Mouse (Mus musculus) limb, embryonic 15.5 days (tissue): ENCODE measurements around the gene Clock. TPM values are rescaled to one million over a fixed set of nuclear protein-coding genes. Genes with fewer than 3 reads are reported as not detected.

Experiments
- ATAC-seq: fragments of 200-750 bp; cut with Nextera tagmentation; 2 replicates; pipeline ENCODE4 v1.8.0; 2017; ENCODE audit warnings: low read depth, moderate TSS enrichment; ENCODE audit not compliant: insufficient number of reproducible peaks, low FRiP score, low TSS enrichment
- H3K27ac ChIP-seq: fragments of 300-500 bp; sonication (generic); 2 replicates; pipeline ENCODE4 v1.5.1; 2015; ENCODE audit warnings: moderate library complexity, mild to moderate bottlenecking, inconsistent platforms
- H3K27me3 ChIP-seq: fragments of 300-500 bp; sonication (generic); 2 replicates; pipeline ENCODE4 v1.6.1; 2015; ENCODE audit warnings: inconsistent platforms
- H3K36me3 ChIP-seq: fragments of 300-500 bp; sonication (generic); 2 replicates; pipeline ENCODE4 v1.6.1; 2015; ENCODE audit warnings: inconsistent platforms
- H3K4me1 ChIP-seq: fragments of 300-500 bp; sonication (generic); 2 replicates; pipeline ENCODE4 v1.6.1; 2015; ENCODE audit warnings: inconsistent platforms
- H3K4me2 ChIP-seq: fragments of 300-500 bp; sonication (generic); 2 replicates; pipeline ENCODE4 v1.6.1; 2015; ENCODE audit warnings: mild to moderate bottlenecking, inconsistent platforms
- H3K4me3 ChIP-seq: fragments of 300-500 bp; sonication (generic); 2 replicates; pipeline ENCODE4 v1.5.1; 2015; ENCODE audit warnings: mild to moderate bottlenecking, inconsistent platforms
- H3K9ac ChIP-seq: fragments of 300-500 bp; sonication (generic); 2 replicates; pipeline ENCODE4 v1.6.1; 2015; ENCODE audit warnings: inconsistent platforms
- H3K9me3 ChIP-seq: fragments of 300-500 bp; sonication (generic); 2 replicates; pipeline ENCODE4 v1.6.1; 2016; ENCODE audit warnings: inconsistent platforms
- WGBS: fragments of 180-500 bp; shearing (Covaris S2); methylation state at CpG from one replicate; pipeline ENCODE4 v1.1.7; 2015; 5-methylcytosine and 5-hydroxymethylcytosine counted together
- polyA plus RNA-seq: library from polyadenylated mRNA; unstranded; fragments of >200 nt; fragmentation: Nextera tagmentation; extraction: Ambion mirVana; gene quantifications from 2 replicates; pipeline ENCODE4 v1.2.1, GENCODE M21; 2015

The Clock gene
- 11.5 and 12.1 TPM in 2 replicates for polyA plus RNA-seq

DNA sequence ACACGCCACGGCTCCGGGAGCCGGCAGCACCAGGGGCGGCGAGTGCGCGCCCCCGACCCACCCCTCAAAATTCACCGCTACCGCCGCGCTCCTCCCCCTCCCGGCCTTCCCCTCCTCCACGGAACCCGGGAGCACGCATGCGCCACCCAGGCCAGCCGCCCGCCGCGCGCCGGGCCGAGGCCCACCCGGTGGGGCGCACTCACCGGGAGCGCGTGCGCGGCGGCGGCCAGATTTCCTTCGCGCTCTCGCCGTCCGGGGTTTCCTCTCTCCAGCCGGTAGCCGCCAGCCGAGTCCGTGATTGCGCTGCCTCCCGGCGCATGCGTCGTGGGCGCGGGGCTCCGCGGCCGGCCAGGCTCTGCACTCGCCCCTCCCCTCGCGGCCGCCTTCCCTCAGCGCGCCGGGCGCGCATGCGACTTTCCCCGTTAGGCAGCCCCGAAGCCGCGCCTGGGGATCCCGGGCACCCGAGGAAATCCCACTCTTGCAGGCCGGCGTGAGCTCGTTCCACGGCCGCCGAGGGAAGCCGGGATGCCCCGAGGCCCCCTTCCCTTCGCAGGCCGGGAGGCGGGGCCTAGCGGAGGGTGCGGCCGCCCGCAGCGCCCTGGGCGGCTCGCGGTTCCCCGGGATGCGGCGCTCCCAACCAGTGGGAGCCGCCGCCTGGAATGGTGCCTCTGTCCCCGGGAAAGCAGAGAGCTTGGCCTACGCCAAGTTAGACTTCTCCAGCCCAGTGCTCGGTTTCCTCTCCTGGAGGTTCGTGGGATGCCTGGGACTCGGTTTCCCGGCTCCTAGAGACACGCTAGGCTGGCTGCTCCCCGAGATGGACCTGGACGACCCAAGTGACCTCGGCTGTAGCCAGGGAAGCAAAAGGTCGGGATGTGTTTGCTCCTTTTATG, at the start of gene Clock:
TSS of gene Clock (minus strand) at position 341 of the 890 bp plus-strand sequence.
- Histone ChIP-seq H3K27ac (peak within 1 kb of the TSS; percentile 99), H3K9me3 (no peaks in the 10 kb centered on the region), H3K4me3 (peak within 1 kb of the TSS; percentile 83), H3K4me2 (peak within 1 kb of the TSS; percentile 83), H3K4me1 (peaks cover 10% of the 10 kb centered on the region), H3K27me3 (no peaks in the 10 kb centered on the region), H3K9ac (peak within 1 kb of the TSS; percentile 78), H3K36me3 (no peaks in the 10 kb centered on the region)
- ATAC-seq, result peak; percentile 91
- WGBS, result under 1% methylated on average over 83 of the region's 104 CpGs

DNA sequence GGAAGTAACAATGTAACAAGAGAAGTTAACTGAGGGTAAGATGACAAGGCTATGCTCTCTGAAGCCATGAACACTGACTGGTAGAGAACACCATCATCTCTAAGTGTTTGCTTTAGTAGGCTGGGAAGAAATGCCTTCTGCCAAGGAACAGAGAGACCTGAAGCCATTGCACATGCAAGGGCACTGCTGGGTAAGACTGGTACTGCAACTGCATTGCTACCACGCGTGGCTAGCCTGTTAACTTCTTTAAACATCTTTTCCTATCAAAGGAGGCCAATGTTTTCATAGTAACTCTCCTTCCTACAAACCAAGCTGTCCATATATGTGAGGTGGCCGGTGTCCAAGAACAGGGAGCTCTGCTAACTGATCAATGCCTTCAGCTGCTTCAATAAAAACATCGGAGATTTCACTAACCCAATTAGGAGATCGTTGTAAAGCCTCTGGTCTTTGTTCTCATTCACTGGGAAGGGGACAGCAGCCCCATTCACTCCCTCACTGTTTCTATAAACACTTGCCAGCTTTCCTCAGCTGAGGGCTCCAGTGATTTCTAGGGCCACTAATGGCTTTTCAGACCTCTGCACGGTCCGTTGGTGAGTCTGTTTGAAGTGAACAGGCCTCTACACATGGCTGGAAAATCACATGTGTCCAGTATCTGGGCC, 47.5 kb upstream of the Clock start:
- no peaks in the 10 kb centered on the region for H3K9me3 ChIP-seq
- H3K4me1 ChIP-seq, result no peaks in the 10 kb centered on the region
- H3K4me3 ChIP-seq, result no peak overlapping the region
- H3K27ac ChIP-seq, result no peak overlapping the region
- H3K4me2 ChIP-seq, result no peak overlapping the region
- no peak for ATAC-seq
- no peaks in the 10 kb centered on the region for H3K27me3 ChIP-seq
- no peaks in the 10 kb centered on the region for H3K36me3 ChIP-seq
- 41% methylated on average over 7 of the region's 7 CpGs for WGBS
- no peak overlapping the region for H3K9ac ChIP-seq

DNA sequence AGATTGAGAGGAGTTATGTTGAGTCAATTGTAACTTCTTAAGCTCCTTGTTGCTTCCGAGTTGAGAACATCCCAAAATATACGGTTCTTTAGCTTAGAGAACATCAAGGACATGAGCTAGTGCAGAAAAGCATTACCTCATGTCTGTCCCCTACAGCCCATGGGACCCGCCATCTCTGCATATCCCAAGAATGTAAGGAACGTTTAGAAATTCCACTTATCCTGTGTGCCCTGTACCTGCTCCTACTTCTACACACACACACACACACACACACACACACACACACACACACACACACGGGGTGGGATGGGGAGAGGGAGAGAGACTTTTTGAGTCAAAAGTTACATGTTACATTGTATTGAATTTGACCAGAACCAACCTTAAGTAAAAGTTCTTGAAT, 46.9 kb upstream of the Clock start:
- ATAC-seq, result no peak
- 78% methylated on average over 5 of the region's 5 CpGs for WGBS
- Histone ChIP-seq H3K4me3 (no peak overlapping the region), H3K27ac (no peak overlapping the region), H3K9me3 (no peaks in the 10 kb centered on the region), H3K4me2 (no peak overlapping the region), H3K9ac (no peak overlapping the region), H3K36me3 (no peaks in the 10 kb centered on the region), H3K4me1 (no peaks in the 10 kb centered on the region), H3K27me3 (no peaks in the 10 kb centered on the region)

DNA sequence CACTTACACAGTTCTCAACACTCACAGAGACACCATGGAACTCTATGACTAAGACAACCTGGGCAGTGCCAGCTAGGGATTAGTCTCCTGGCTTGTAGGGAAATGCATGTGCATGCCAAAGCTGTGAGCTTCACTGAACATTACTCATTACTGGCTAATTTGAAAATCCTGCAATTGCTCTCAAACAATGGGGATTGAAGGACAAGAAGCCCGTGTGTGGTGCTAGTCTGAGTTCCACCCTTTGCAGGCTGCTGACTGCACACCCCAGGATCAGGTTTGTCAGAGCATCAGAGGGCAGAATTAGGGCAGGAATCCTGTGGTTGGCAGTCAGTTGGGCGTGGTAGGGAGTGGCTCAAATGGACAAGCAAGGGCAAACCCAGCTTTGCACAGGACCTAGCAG, 41.5 kb upstream of the Clock start:
- WGBS, result 59% methylated on average over 2 of the region's 2 CpGs
- H3K9me3 ChIP-seq, result no peaks in the 10 kb centered on the region
- H3K4me3 ChIP-seq, result no peak overlapping the region
- no peaks in the 10 kb centered on the region for H3K36me3 ChIP-seq
- H3K27ac ChIP-seq, result no peak overlapping the region
- H3K27me3 ChIP-seq, result no peaks in the 10 kb centered on the region
- ATAC-seq, result no peak
- no peak overlapping the region for H3K4me2 ChIP-seq
- no peaks in the 10 kb centered on the region for H3K4me1 ChIP-seq
- no peak overlapping the region for H3K9ac ChIP-seq

DNA sequence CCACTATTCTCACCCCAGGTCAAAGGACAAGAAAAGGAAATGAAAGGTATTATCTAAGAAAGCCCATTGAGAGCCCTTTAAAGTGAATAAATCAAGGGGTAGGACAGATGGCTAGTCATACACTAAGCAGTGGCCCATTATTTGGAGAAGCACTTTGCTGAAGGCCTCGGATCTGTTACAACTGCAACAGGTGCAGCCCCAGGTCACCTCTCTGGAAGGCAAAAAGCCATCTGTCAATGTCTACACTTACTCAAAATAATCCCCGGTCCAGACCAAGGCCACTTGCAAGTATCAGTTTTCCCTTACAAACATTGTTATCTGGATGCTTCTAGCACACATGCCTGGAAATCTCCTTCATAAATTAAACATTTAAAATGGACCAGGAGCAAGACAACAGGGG, 36.3 kb upstream of the Clock start:
- 65% methylated on average over 2 of the region's 2 CpGs for WGBS
- no peak for ATAC-seq
- H3K4me2 ChIP-seq, result no peak overlapping the region
- no peak overlapping the region for H3K27ac ChIP-seq
- H3K4me1 ChIP-seq, result no peaks in the 10 kb centered on the region
- no peak overlapping the region for H3K4me3 ChIP-seq
- H3K9me3 ChIP-seq, result no peaks in the 10 kb centered on the region
- H3K27me3 ChIP-seq, result no peaks in the 10 kb centered on the region
- H3K36me3 ChIP-seq, result no peaks in the 10 kb centered on the region
- H3K9ac ChIP-seq, result no peak overlapping the region

DNA sequence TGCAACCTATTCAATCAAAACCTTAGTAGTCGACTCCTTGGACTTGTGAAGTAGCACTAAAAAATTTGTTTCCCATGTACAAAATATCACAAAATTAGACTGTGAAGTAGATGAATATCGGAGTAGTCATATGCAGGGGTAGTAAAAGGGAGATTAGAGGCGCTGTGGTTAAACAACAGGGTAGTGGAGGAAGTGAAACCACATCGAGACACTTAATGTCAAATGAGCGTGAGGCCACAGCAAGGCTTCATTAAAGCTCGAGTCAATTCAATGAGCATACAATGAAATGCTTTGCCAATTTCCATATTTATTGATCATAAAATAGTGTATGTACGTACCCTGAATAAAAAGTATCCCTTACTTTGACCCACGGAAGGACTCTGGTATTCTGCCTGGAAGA, 32.5 kb upstream of the Clock start:
- WGBS, result 75% methylated on average over 8 of the region's 8 CpGs
- H3K36me3 ChIP-seq, result no peaks in the 10 kb centered on the region
- H3K4me3 ChIP-seq, result no peak overlapping the region
- no peaks in the 10 kb centered on the region for H3K9me3 ChIP-seq
- no peaks in the 10 kb centered on the region for H3K27me3 ChIP-seq
- ATAC-seq, result no peak
- H3K4me2 ChIP-seq, result no peak overlapping the region
- H3K9ac ChIP-seq, result no peak overlapping the region
- H3K27ac ChIP-seq, result no peak overlapping the region
- H3K4me1 ChIP-seq, result no peaks in the 10 kb centered on the region

DNA sequence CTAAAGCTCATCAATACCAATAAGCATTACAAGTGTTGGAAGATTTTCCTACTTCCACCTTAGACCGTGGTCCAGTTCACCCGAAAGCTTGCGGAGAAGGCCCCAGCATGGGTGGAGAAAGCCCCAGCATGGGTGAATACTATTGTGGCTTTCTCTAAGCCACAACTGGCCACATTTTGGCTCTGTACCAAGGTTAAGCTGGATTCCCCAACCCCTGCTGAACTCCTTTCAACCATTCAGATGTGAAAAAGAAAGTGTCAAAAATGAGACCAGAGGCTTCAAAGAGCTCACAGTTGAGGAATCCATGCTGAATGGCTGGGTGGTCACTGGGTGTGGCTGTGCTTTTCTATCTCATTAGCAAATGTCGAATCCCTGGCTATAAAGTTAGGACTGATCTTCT, 29.2 kb upstream of the Clock start:
- Histone ChIP-seq H3K27ac (no peak overlapping the region), H3K9ac (no peak overlapping the region), H3K4me2 (no peak overlapping the region), H3K9me3 (no peaks in the 10 kb centered on the region), H3K4me1 (no peaks in the 10 kb centered on the region), H3K27me3 (no peaks in the 10 kb centered on the region), H3K36me3 (no peaks in the 10 kb centered on the region), H3K4me3 (no peak overlapping the region)
- 85% methylated on average over 4 of the region's 4 CpGs for WGBS
- no peak for ATAC-seq

DNA sequence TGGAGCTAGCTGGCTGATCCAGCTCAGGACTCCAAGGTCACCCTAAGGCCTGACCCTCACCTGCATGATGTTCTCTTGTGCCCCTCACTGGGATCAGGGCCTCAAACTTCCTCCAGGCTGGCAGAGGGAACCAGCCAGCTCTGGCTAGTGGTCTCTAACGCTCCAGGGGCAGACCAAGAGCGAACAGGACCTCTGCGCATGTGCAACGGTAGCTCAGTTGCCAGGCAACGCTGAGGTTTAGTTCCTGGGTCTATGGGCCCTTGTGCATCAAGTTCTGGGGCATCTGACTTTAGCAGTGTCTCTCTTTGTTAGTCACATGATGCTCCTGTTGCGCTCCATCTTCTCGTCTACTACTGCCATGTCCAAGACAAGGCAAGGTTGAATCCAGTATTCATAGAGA, 26.4 kb upstream of the Clock start, which contains the start of gene Pdcl2:
TSS of gene Pdcl2 (minus strand) at position 204 of the 400 bp plus-strand sequence.
- Histone ChIP-seq H3K36me3 (no peaks in the 10 kb centered on the region), H3K9me3 (no peaks in the 10 kb centered on the region), H3K4me3 (no peak within 1 kb of the TSS), H3K4me1 (no peaks in the 10 kb centered on the region), H3K27ac (no peak within 1 kb of the TSS), H3K27me3 (no peaks in the 10 kb centered on the region), H3K9ac (no peak within 1 kb of the TSS), H3K4me2 (no peak within 1 kb of the TSS)
- ATAC-seq, result no peak
- 88% methylated on average over 7 of the region's 7 CpGs for WGBS

DNA sequence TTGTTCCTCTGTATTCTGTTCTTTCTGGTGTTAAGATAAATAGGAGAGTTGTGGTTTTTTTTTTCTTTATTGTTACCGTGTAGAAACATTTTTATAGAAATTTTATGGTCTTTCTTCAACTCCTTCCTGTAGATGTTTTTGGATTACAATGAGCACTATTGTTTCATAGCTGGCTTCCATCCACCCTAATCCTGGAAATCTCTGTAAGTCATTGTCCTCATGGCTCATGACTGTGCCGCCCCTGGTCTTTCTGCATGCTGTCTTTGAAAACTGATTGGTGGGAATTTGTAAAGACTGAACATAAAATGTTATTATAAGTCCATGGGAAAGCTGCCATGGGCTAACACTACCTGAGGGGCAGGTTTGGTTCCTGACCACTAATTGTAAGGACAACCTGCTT, 22.7 kb upstream of the Clock start:
- Histone ChIP-seq H3K4me1 (no peaks in the 10 kb centered on the region), H3K4me3 (no peak overlapping the region), H3K4me2 (no peak overlapping the region), H3K27ac (no peak overlapping the region), H3K36me3 (no peaks in the 10 kb centered on the region), H3K9ac (no peak overlapping the region), H3K27me3 (no peaks in the 10 kb centered on the region), H3K9me3 (no peaks in the 10 kb centered on the region)
- 38% methylated on average over 2 of the region's 2 CpGs for WGBS
- no peak for ATAC-seq

DNA sequence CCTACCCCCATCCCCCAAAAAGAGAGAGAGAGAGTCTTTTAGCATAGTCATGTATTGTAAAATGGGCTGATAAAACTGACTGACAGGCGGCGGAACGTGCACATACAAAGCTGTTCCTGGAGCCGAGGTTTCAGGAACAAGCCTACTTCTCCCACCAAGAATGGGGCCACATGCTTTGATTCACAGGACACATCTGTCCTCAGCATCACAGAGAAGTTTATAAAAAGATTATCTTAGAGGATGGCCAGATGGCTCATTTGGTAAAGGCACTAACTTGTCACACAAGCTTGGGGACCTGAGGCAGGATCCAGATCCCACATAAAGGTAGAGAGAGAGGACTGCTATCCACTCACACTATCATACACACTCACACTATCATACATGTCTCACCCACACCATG, 20.5 kb upstream of the Clock start:
- H3K9ac ChIP-seq, result no peak overlapping the region
- no peaks in the 10 kb centered on the region for H3K36me3 ChIP-seq
- no peaks in the 10 kb centered on the region for H3K9me3 ChIP-seq
- peaks cover 5% of the 10 kb centered on the region; the same call in 1 of the 2 replicates for H3K4me1 ChIP-seq
- H3K4me3 ChIP-seq, result no peak overlapping the region
- WGBS, result 81% methylated on average over 4 of the region's 4 CpGs
- no peak for ATAC-seq
- H3K27me3 ChIP-seq, result no peaks in the 10 kb centered on the region
- H3K4me2 ChIP-seq, result no peak overlapping the region
- H3K27ac ChIP-seq, result no peak overlapping the region

DNA sequence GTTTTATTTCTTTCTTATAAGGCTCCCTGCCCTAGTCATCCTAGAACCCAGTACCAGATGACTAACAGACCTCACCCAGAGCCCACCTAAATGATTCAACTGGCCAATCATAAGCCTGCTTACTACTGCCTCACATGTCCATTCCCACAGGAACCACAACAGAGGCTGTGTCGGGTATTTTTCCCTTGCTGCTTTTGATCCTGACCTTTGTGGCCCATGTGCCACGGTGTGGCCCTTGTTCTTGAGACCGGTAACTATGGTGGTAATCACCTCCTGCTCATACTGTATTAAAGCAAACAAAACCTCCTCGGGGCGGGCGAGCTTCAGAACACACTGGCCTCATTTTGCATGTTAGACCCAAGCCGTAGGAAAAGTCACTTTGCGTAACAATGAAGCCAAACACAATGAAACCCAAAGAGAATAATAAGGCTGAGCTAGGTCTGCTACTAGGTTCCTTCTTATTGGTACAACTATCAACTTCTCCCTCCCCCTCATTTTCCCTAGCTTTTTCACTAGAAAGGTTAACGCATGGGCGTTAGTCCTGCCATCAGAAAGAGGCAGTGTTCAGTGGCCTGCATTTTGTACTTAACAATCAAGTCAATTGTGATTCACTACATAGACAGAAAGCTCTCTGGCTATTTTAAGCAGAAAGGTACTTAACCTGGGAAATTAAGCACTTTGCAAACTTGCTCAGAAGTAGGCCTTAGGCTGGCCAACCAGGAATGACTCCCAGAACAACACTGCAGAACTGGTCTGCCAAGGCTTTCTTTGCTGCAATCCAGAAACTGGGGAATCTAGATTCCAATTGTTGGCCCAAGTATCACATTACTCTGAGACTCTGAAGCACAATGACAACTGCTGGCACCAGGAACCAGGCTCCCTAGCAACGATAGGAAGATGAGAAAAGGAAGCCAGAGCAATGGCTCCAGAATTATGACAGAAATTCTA, 16.9 kb upstream of the Clock start:
- 52% methylated on average over 11 of the region's 11 CpGs for WGBS
- no peak overlapping the region for H3K4me2 ChIP-seq
- no peak overlapping the region for H3K9ac ChIP-seq
- ATAC-seq, result no peak
- no peaks in the 10 kb centered on the region for H3K9me3 ChIP-seq
- no peak overlapping the region for H3K4me3 ChIP-seq
- no peaks in the 10 kb centered on the region for H3K27me3 ChIP-seq
- H3K36me3 ChIP-seq, result no peaks in the 10 kb centered on the region
- peaks cover 5% of the 10 kb centered on the region; the same call in 1 of the 2 replicates for H3K4me1 ChIP-seq
- H3K27ac ChIP-seq, result no peak overlapping the region; the same call in 1 of the 2 replicates
